Mouse (Mus musculus): ENCODE measurements at regions not wholly inside any gene's neighbourhood (a gene's known extent, or its start where the extent isn't known, plus 50 kb on each side); places are given as distances from the start of the nearest gene placed in this dataset.

GRCm38 (mm10) chr15:69222391-69222790 lies 2721.7 kb upstream of the Lrrc6 start:
- no peak for DNase-seq (ENCODE audit: low read depth, low spot score)

Data from retina, postnatal 7 days (tissue).